Mouse (Mus musculus) cerebellum, adult 2 months (tissue): Measurements from ENCODE around the gene Zp3. TPM values are rescaled to one million over a fixed set of nuclear protein-coding genes. Genes with fewer than 3 reads are reported as not detected.

Experiments used
- DNase-seq, 2 experiments: peaks; one replicate each; pipeline ENCODE4 v3.0.0; 2021
- H3K27ac ChIP-seq: fragments of 200-500 bp; 2 replicates; pipeline ENCODE4 v1.5.1; 2012; ENCODE audit warnings: low read length, control low read depth, inconsistent platforms; ENCODE audit not compliant: insufficient read depth
- H3K27me3 ChIP-seq: fragments of 200-500 bp; 2 replicates; pipeline ENCODE4 v1.6.1; 2012; ENCODE audit warnings: inconsistent platforms, mild to moderate bottlenecking, low read length, moderate library complexity; ENCODE audit not compliant: control insufficient read depth, insufficient read depth
- H3K4me1 ChIP-seq: fragments of 200-500 bp; 2 replicates; pipeline ENCODE4 v1.6.1; 2011; ENCODE audit warnings: low read length; ENCODE audit not compliant: control insufficient read depth, insufficient read depth
- H3K4me3 ChIP-seq: fragments of 200-500 bp; replicated peaks from 2 replicates; pipeline ENCODE3; 2011; ENCODE audit warnings: mild to moderate bottlenecking, low read depth, low read length, control low read depth; ENCODE audit not compliant: insufficient read depth
- CTCF ChIP-seq: fragments of 200-500 bp; IDR thresholded peaks from 2 replicates; pipeline ENCODE4 v1.5.1; 2011; ENCODE audit warnings: low read depth, mild to moderate bottlenecking, control low read depth, low read length, moderate library complexity, borderline replicate concordance; ENCODE audit not compliant: insufficient read depth
- POLR2A ChIP-seq: fragments of 200-500 bp; IDR thresholded peaks from 2 replicates; pipeline ENCODE4 v1.6.1; 2011; ENCODE audit warnings: low read length, control low read depth, borderline replicate concordance; ENCODE audit not compliant: insufficient read depth
- WGBS: fragments of 180-500 bp; shearing (Covaris S2); methylation state at CpG from one replicate; pipeline ENCODE4 v1.1.7; 2018; 5-methylcytosine and 5-hydroxymethylcytosine counted together
- polyA plus RNA-seq: library from polyadenylated mRNA; depleted of rRNA; stranded (reverse); fragments of >200 nt; gene quantifications from 2 replicates; pipeline ENCODE4 v1.2.3, GENCODE M21; 2012

The Zp3 gene
- polyA plus RNA-seq, 1 experiment = 0.23 TPM

- Histone ChIP-seq H3K27ac (peak overlapping the region; percentile 89), H3K27me3 (no peaks in the 10 kb centered on the region), H3K4me1 (peaks cover 4% of the 10 kb centered on the region; the same call in 1 of the 2 replicates), H3K4me3 (peak overlapping the region; percentile 76)
- 6% methylated on average over 6 of the region's 6 CpGs for WGBS
- TF ChIP-seq CTCF (no peak), POLR2A (no peak)
- no peak for DNase-seq
Observed at GRCm38 (mm10) chr5:135963280-135963627, 16.6 kb upstream of the Zp3 start.

DNA sequence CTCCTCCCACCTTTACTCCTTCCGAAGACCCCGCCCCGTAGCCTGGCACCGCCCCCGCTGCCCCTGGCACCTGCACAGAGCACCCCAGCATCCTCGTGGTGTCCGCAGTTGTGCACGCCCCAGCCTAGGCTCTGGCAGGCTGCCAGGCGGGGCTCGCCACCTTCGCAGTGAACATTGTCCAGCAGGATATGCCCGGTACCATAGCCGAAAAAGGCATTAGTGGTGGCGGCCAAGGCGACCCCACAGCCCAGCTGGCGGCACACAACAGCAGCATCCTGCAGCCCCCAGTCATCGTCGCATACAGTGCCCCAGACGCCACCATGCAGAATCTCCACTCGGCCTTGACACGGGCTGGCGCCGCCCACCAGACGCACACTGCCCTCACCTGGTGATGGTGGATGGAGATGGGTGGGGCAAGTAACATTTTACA lies 14.4 kb upstream of the Zp3 start:
- Histone ChIP-seq H3K4me1 (peaks cover 4% of the 10 kb centered on the region; the same call in 1 of the 2 replicates), H3K27me3 (no peaks in the 10 kb centered on the region), H3K4me3 (peak overlapping the region; percentile 30), H3K27ac (no peak overlapping the region)
- WGBS = 11% methylated on average over 24 of the region's 24 CpGs
- peak; percentile 47 to 50 for DNase-seq
- TF ChIP-seq POLR2A (no peak), CTCF (peak; percentile 26; the same call in 1 of the 2 replicates)

DNA sequence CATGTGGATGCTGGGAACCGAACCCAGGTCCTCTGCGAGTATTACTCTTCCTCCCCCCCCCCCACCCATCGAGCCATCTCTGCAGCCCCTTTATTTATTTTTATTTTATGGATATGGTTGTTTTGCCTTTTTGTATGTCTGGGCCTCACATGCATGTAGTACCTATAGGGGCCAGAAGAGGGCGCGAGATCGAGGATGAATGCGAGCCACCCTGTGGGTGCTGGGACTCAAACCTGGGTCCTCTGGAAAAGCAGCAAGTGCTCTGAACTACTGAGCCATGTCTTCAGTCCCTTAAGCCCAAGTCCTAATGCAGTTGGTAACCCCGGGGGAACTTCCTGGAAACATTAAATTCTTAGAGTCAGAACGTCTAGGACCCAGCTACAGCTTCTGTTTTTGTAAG lies 13.0 kb upstream of the Zp3 start:
- Histone ChIP-seq H3K27me3 (no peaks in the 10 kb centered on the region), H3K4me3 (no peak overlapping the region), H3K4me1 (peaks cover 4% of the 10 kb centered on the region; the same call in 1 of the 2 replicates), H3K27ac (no peak overlapping the region)
- 64% methylated on average over 9 of the region's 9 CpGs for WGBS
- DNase-seq = no peak
- TF ChIP-seq CTCF (peak; percentile 32; the same call in 1 of the 2 replicates), POLR2A (no peak)

DNA sequence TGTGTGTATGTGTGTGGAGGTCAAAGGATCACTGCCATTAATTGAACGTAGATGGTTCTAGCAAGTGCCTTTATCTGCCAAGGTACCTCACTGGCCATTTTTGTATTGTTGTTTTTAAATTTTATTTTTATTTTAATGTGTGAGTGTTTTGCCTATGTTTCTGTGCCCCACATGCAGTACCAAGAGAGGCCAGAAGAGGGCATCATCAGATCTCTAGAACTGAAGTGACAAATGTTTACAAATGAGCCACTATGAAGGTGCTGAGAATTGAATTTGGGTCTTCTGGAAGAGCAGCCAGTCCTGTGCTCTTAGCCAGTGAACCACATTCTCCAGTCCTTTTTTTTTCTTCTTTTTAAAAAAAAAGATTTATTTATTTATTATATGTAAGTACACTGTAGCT lies 11.1 kb upstream of the Zp3 start:
- H3K27ac ChIP-seq = no peak overlapping the region
- TF ChIP-seq POLR2A = no peak
- TF ChIP-seq CTCF = 0 out of 2 replicates have a peak, but pooled peaks have one; percentile 26
- H3K4me1 ChIP-seq = peaks cover 4% of the 10 kb centered on the region; the same call in 1 of the 2 replicates
- peak in 1 of 2 experiments; percentile 53 for DNase-seq
- H3K27me3 ChIP-seq = no peaks in the 10 kb centered on the region
- WGBS = 62% methylated on average over 1 of the region's 1 CpGs
- no peak overlapping the region for H3K4me3 ChIP-seq

DNA sequence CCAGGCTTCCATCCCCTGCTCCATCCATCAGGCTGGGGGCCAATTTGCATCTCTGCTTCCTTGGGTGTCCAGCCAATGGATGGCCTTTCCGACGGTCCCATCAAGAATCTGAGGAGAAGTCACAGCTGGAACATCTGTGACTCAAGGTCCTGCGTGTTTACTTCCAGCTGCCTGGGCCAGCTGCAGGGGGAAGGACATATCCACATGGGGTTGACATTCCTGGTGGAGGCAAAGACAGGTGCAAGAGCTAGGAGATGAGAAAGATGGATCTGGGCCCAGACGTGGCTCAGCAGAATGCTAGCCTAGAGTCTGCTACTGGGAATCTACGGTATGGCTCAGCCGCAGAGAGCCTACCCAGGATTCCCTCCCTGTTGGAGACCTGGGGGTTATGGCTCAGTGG lies 9.7 kb upstream of the Zp3 start:
- peaks cover 4% of the 10 kb centered on the region; the same call in 1 of the 2 replicates for H3K4me1 ChIP-seq

DNA sequence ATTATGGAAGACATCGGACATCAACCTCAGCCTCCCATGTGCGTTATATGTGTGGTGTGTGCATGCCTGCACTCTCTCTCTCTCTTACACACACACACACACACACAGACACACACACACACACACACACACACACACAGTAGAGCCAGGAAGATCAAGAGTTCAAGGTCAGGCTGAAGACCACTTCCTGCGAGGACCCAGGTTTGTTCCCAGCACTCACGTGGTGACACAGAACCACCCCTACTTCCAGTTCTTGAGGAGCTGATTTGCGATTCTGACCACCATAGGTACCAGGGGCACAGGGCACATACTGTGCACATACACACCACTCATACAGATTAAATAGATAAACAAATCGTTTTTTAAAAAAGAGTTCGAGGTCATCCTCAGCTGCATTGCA lies 8.0 kb upstream of the Zp3 start:
- TF ChIP-seq CTCF (no peak), POLR2A (no peak)

More for the DNA sequence above, 9.7 kb upstream of the Zp3 start:
- H3K4me3 ChIP-seq = no peak overlapping the region
- H3K27ac ChIP-seq = no peak overlapping the region
- no peak for DNase-seq
- H3K27me3 ChIP-seq = no peaks in the 10 kb centered on the region
- TF ChIP-seq CTCF = no peak
- TF ChIP-seq POLR2A = no peak
- 58% methylated on average over 6 of the region's 6 CpGs for WGBS

DNA sequence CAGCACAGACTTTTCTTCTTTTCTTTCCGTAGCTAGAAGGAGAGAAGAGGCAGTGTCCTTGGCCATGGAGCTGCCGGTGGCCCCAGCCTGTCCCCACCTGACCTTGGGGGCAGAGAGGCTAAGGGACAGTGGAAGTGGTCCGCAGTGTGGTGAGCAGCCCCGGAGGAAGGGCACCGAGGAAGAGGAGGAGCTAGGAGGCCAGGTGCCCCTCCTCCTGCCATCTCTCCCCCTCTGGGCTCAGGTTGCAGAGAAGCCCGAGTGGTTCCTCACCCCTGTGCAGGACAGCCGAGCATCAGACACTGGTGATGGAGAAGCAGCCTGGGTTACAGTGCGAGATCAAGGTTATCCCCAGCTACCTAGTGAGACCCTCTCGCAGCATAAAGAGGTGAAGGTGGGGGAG lies 5.5 kb upstream of the Zp3 start, which contains the start of gene Ssc4d:
Ssc4d (minus strand) TSS at position 167 of the 400 bp plus-strand sequence.
- WGBS = 37% methylated on average over 9 of the region's 9 CpGs
- no peaks in the 10 kb centered on the region for H3K4me1 ChIP-seq
- H3K27me3 ChIP-seq = no peaks in the 10 kb centered on the region
- no peak within 1 kb of the TSS for H3K27ac ChIP-seq
- TF ChIP-seq CTCF (no peak), POLR2A (no peak)
- no peak for DNase-seq
- H3K4me3 ChIP-seq = no peak within 1 kb of the TSS

More for the DNA sequence above, 8.0 kb upstream of the Zp3 start:
- no peaks in the 10 kb centered on the region for H3K27me3 ChIP-seq
- H3K4me3 ChIP-seq = no peak overlapping the region
- 91% methylated on average over 7 of the region's 7 CpGs for WGBS
- H3K27ac ChIP-seq = no peak overlapping the region
- no peaks in the 10 kb centered on the region for H3K4me1 ChIP-seq
- no peak for DNase-seq

DNA sequence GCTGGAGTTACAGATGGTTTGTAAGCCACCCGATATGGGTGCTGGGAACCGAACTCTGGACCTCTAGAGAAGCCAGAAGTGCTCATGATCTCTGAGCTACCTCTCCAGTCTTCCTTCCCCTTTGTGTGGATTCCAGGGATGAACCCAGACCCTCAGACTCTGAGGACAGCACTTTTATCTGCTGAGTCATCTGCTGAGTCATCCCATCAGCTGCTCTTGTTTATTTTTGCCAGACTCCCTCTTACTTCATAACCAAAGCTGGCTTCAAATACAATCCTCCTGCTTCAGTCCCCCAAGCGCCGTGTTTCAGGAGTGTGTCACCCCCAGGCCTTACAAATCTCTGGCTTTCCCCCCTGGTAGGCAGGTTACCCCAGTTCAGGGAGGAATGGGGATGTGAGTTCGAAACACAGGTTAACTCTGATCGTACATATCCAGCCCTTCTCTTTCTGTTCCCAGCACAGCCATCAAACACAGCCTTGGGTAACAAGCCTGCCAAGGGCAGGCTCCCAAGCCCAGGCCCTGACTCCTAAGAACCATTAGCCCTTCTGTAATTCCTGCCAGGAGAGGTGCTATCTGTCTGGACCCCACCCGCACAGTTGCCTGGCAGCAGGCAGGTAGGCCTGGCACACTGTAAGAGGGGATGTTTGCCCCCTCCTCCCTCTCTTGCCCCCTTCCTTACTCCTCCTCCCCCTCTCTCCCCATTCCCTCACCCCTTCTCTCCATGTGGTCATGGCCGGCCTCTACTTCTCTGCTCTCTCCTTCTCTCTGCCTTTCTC lies 3.8 kb upstream of the Zp3 start:
- TF ChIP-seq POLR2A = no peak
- TF ChIP-seq CTCF = no peak
- Histone ChIP-seq H3K27ac (no peak overlapping the region), H3K27me3 (no peaks in the 10 kb centered on the region), H3K4me1 (no peaks in the 10 kb centered on the region), H3K4me3 (no peak overlapping the region)
- 94% methylated on average over 8 of the region's 8 CpGs for WGBS
- DNase-seq = no peak
